In genomic region chr3:21942912-21943311, GRCm38 (mm10) we compare ENCODE assay signal across 19 mouse cellular contexts.
DNase-seq lines count a peak whose midpoint lies in the region; ATAC-seq lines count a peak whose summit lies in the region.
"Had no signal": no experiment of that assay in that cellular context is flagged by ENCODE, and none has a peak within 500 bp of the region (broad histone marks: within the 10 kb centered on the region; RNA-seq: fewer than 3 reads in every experiment).

No protein-coding gene starts in this region.

- H3K9me3 ChIP-seq in embryonic facial prominence, embryonic 10.5 days = no peaks in the 10 kb centered on the region
- H3K9me3 ChIP-seq: G1E; heart, embryonic 12.5 days; hindbrain, embryonic 10.5 days had no signal

- no peak overlapping the region for H3K4me3 ChIP-seq in embryonic facial prominence, embryonic 10.5 days
- H3K4me3 ChIP-seq: heart, adult 2 months; heart, embryonic 12.5 days; hindbrain, embryonic 10.5 days had no signal

- no peaks in the 10 kb centered on the region for H3K36me3 ChIP-seq in splenic B cell, adult 2 months (ENCODE audit: control insufficient read depth, insufficient read depth, low read length, poor library complexity, severe bottlenecking)
- no peaks in the 10 kb centered on the region for H3K36me3 ChIP-seq in embryonic facial prominence, embryonic 10.5 days (replicated peaks)
- H3K36me3 ChIP-seq: G1E; heart, embryonic 12.5 days; hindbrain, embryonic 10.5 days had no signal

- WGBS in embryonic facial prominence, embryonic 10.5 days = 94% methylated on average over 1 of the region's 1 CpGs

- ATAC-seq in CD4-positive, CD25-positive, alpha-beta regulatory T cell, adult 4 months = peak; percentile 81
- ATAC-seq: forebrain, embryonic 14.5 days; intestine, postnatal 0 days had no signal

- peak; percentile 48 to 62 for DNase-seq in spleen, postnatal 36 days (ENCODE audit: low spot score in 2 of 2)
- DNase-seq in spleen, postnatal 4 days (ENCODE audit: low spot score in 2 of 2) = no peak
- DNase-seq in induced T-regulatory cell, adult 2 months (ENCODE audit: low read depth) = peak; percentile 77
- peak; percentile 67 for DNase-seq in splenic B cell, adult 2 months (ENCODE audit: low read depth, low spot score)
- DNase-seq in urinary bladder, adult 18-20 months (ENCODE audit: low spot score in 2 of 2) = no peak
- no peak for DNase-seq in ovary, postnatal 10 days (ENCODE audit: low spot score)
- DNase-seq in embryonic facial prominence, embryonic 10.5 days (ENCODE audit: low spot score) = no peak
- DNase-seq: adrenal gland, postnatal 25 days; cerebellum, adult 18-20 months; cerebellum, adult 9-11 months; cerebellum, postnatal 36 days; heart, adult 2 months had no signal

- H3K4me1 ChIP-seq in embryonic facial prominence, embryonic 10.5 days = peaks cover 22% of the 10 kb centered on the region
- H3K4me1 ChIP-seq: heart, embryonic 12.5 days had no signal

- H3K27me3 ChIP-seq in splenic B cell, adult 2 months (ENCODE audit: control insufficient read depth, insufficient read depth, low read length, poor library complexity, severe bottlenecking) = no peaks in the 10 kb centered on the region
- H3K27me3 ChIP-seq in embryonic facial prominence, embryonic 10.5 days (replicated peaks; ENCODE audit: low read depth, poor library complexity, severe bottlenecking) = no peaks in the 10 kb centered on the region
- H3K27me3 ChIP-seq: heart, embryonic 12.5 days had no signal

- no peak overlapping the region for H3K27ac ChIP-seq in embryonic facial prominence, embryonic 10.5 days (replicated peaks)
- H3K27ac ChIP-seq: heart, adult 2 months; hindbrain, embryonic 10.5 days; hindbrain, embryonic 14.5 days had no signal

Comparison
In these comparisons a context has a peak if more than half of its experiments do, and no peak if none do; other contexts are left out.
1. DNase-seq: peak in spleen, postnatal 36 days (2 of 2), induced T-regulatory cell, adult 2 months (single experiment) and splenic B cell, adult 2 months (single experiment); none in spleen, postnatal 4 days (0 of 2), urinary bladder, adult 18-20 months (0 of 2), ovary, postnatal 10 days (single experiment) and embryonic facial prominence, embryonic 10.5 days (single experiment).